Mouse (Mus musculus) 3134 (cell line): ENCODE measurements around the gene Mdm1.
A peak's percentile ranks its signal among the peaks of the same experiment; 100 is the strongest.

Experiments
- DNase-seq: peaks from one replicate; pipeline ENCODE4 v3.0.0-alpha.2; 2011; ENCODE audit warnings: low spot score; ENCODE audit not compliant: insufficient read length; ENCODE audit errors: extremely low read depth

The Mdm1 gene

GRCm38 (mm10) chr10:118141018-118141883 is at the start of gene Mdm1:
TSS of gene Mdm1 (plus strand) at chr10:118141811.
- DNase-seq, result peak; percentile 100

DNA sequence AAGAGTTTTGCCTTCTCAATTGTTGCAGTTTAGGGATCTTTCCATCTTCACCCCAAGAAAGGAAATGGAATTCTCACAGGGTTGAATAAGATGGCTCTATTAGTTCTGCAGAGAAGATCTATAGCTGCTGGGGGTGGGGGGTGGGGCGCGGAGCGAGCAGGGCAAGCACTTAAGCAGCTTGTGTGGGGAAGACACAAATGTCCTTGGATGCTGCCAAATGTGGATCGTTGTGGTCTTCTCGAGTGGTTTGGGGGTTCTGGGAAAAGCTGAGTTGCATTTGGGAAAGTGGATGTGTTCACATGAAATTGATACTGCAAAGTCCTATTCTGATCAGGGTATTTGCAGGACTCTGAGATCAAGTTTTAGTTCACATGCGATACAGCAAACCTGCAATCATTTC is 48.9 kb upstream of the Mdm1 start:
- no peak for DNase-seq

- DNase-seq, result no peak
These were observed 47.9 kb upstream of the Mdm1 start for GRCm38 (mm10) chr10:118093728-118094127.

GRCm38 (mm10) chr10:118094853-118095252 is 46.8 kb upstream of the Mdm1 start:
- no peak for DNase-seq

DNA sequence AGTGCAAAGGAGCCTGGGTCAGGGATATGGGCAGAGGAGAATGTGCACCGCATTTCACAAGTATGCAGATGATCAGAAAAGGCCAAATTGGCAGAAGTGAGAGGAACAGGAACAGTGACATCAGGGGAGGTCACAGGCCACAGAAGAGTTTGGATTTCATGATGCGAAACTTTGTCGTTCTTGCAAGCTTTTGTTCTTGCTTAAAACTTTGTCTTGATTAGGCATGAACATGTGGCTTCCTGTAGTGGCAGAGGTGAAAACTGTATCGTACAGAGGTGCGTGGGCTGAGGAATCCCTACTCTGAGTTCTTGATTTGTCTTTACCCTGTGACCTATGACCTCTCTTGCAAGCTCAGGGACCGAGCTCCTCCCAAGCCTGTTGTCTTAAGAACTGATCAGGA is 45.4 kb upstream of the Mdm1 start:
- DNase-seq, result no peak

GRCm38 (mm10) chr10:118097898-118098297 is 43.7 kb upstream of the Mdm1 start:
- no peak for DNase-seq

- no peak for DNase-seq
These were observed 41.0 kb upstream of the Mdm1 start for GRCm38 (mm10) chr10:118100570-118100969.

DNA sequence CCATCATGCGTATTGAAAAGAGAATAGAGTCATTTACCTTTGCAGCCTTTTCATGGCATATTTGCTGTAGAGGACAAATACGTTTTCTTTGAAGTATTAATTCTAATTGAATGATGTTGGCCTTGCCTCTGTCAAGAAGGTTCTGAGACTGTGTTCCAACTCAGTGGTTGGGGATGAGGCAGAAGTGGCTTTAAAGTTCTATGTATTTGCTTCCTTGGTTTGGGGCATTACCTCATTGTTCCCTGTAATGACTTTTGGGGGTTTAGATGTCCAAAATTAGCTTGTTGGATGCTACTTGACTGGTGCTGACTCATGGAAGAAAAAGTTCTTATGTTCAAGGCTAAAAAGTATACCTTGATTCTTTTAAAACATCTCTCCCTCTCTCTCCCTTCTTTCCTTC is 40.6 kb upstream of the Mdm1 start:
- no peak for DNase-seq

GRCm38 (mm10) chr10:118103020-118103666 is 38.5 kb upstream of the Mdm1 start:
- peak; percentile 93 for DNase-seq

DNA sequence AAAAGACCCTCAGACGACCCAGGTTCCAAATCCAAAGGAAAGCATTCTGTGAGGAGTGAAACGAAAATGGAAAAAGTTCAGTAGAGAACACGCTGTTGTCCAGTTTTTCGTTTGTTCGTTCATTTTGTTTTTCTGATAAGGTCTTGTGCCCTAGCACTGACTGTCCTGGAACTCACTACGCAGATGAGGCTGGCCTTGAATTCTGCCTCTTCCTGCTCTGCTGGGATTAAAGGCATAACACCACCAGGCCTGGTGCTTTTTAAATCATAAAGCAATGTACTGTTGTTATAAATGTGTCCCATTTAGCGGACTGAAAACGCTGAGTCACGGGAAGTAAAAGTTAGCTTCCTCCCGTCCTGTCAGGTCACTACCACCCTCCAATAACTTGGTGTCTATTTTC is 37.7 kb upstream of the Mdm1 start:
- no peak for DNase-seq

DNA sequence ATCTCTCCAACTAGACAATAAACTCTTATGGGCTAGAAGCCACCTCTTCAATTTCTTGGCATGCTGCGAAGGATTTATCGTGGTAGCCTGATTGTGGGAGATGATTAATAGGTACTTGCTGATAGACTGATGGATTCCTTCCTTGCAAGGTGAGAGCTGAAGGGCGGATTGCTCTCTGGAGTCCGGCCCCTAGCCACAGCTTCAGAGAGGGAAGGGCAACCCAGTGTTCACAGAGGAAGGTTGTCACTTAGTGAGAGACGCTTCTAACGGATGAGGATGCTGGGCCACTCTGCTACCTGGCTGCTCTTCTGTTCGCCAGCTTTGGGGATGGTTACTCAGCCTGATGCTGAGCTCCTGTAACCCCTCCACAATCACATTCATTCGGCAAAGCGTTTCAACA is 34.6 kb upstream of the Mdm1 start:
- DNase-seq, result no peak

GRCm38 (mm10) chr10:118110006-118110920 is 31.3 kb upstream of the Mdm1 start:
- DNase-seq, result no peak

GRCm38 (mm10) chr10:118110921-118111301 is 30.7 kb upstream of the Mdm1 start:
- DNase-seq, result no peak

- DNase-seq, result no peak
These were observed 30.0 kb upstream of the Mdm1 start for GRCm38 (mm10) chr10:118111621-118112020.

- DNase-seq, result no peak
These were observed 29.2 kb upstream of the Mdm1 start for GRCm38 (mm10) chr10:118112294-118112893.

DNA sequence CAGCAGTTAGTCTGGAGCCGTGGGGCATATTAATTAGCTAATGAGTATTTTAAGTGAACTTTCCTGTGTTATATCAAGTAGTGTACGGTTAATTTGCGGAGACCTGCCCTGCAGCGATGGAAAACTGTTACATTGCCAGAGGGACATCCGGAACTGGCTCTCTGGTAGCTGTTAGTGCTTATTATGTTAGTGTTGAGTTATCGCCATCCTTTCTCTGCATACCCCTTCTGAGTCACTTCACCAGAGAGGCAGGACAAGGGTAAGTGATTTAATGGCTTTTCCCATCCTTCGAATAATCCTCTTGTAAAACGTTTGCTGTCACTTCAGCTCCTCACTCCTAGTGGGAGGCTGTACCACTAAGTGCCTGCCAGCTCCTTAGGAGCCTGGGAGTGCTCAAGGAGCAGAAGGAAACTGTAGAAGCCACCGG is 28.3 kb upstream of the Mdm1 start:
- no peak for DNase-seq

- no peak for DNase-seq
These were observed 27.3 kb upstream of the Mdm1 start for GRCm38 (mm10) chr10:118114271-118114670.

DNA sequence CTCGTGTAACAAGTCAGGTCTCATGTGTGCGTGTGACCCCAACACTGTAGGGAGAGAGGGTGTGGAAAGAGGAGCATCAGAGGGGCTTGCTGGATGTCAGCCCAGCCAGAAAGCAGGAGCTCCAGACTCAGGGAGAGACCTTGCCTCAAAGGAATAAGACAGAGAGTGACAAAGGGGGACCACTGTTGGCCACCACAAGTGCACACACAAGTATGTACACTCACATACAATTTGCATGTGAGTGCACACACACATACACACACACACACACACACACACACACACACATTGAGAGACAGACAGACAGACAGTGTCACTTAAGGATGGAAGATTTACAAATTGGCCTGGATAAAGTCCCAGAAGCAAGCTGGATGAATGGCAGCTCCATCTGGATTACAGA is 25.2 kb upstream of the Mdm1 start:
- DNase-seq, result no peak

DNA sequence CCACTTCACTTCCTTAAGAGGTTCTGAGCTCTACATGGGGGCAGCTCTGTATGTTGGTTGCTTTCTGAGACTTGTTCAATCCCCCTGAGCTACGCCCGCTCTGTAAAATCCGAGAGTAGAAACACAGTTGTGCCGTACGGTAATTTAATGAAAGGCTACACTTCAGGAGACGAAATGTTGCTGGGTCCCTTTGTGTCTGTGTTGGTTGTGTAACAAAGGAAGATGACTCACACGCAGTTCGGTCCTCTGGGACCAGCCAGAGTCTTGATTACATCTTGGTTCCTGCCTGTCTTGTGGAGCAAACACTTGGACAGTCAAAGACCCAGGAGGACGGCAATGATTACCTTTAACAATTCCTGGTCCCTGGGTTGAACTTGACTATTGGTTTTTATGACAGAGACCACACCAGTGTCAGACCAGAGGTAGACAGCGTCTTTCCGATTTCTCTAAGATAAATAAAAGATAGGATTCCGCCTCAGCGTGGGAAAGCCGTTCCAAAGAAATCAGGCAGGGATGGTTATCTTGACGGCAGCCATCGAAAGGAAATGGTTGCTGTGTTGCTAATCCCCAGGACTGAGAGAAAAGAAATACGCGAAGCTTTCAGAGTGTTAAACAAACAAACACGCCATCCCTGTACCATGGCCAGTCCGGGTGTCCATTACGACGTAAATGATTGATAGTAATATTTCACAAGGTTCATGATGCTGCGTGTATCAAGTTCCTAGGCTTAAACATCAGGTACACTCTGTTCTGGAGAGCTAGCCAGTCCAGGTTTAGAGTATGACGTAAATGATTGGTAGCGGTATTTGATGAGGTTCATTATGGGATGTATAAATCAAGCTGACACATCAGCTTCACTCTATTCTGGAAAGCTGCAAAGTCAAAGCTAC is 20.3 kb upstream of the Mdm1 start:
- DNase-seq, result no peak

DNA sequence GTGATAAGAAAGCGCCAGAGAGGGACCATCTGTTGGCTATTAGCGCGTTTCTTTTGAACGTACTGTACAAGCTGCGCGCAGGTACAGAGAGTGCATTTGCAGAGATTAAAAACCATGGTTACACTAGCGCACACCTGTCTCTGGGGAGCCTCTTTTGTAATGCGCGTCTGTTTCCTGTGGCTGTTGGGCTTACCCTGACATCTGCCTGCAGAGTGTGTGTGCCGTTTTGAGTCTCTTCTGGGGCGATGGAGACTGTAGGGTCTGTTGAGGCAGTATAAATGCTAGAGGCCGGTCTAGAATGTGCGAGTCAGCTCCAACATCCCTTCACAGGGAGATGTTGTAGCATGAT is 19.7 kb upstream of the Mdm1 start:
- DNase-seq, result no peak
